Mouse (Mus musculus) liver, postnatal 0 days (tissue): ENCODE measurements at regions not wholly inside any gene's neighbourhood (a gene's known extent, or its start where the extent isn't known, plus 50 kb on each side); places are given as distances from the start of the nearest gene placed in this dataset.

Source experiments
- CTCF ChIP-seq: sonication (generic); IDR thresholded peaks from 2 replicates; pipeline ENCODE4 v1.5.1; 2016; ENCODE audit warnings: antibody characterized with exemption, low read depth
- EP300 ChIP-seq: IDR thresholded peaks from 2 replicates; pipeline ENCODE4 v1.6.1; 2016; ENCODE audit warnings: antibody characterized with exemption, low read depth, mild to moderate bottlenecking

DNA sequence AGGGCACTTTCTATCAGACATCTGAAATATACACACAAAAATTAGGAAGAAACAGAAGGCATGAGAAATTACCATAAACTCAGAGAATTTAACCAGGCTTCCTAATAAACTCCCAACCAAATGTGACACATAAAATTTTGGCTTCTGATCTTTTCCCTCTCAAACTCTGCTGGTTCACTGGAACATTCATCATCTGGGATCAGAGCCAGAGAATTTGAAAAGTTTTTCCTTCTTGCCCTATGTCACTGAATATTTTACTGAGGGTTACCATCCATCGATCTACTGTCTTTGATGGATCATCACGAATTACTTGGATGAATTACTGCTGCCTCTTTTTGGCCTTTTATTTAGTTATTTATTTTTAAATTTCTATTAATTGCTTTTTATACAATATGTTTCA, 221.4 kb upstream of the Tbx18 start:
- TF ChIP-seq CTCF (no peak), EP300 (no peak)
